Mouse (Mus musculus) cerebellum, adult 2 months (tissue): ENCODE data around the gene Ylpm1.

Experiments
- CTCF ChIP-seq: fragments of 200-500 bp; IDR thresholded peaks from 2 replicates; pipeline ENCODE4 v1.5.1; 2011; ENCODE audit warnings: low read depth, mild to moderate bottlenecking, control low read depth, low read length, moderate library complexity, borderline replicate concordance; ENCODE audit not compliant: insufficient read depth
- POLR2A ChIP-seq: fragments of 200-500 bp; IDR thresholded peaks from 2 replicates; pipeline ENCODE4 v1.6.1; 2011; ENCODE audit warnings: low read length, control low read depth, borderline replicate concordance; ENCODE audit not compliant: insufficient read depth

- TF ChIP-seq CTCF (no peak), POLR2A (no peak)
Measured at GRCm38 (mm10) chr12:84947894-84948583, 48.1 kb upstream of the Ylpm1 start.
